Mouse (Mus musculus) limb, embryonic 12.5 days (tissue): ENCODE measurements around the gene Kcnn1. TPM values are rescaled to one million over a fixed set of nuclear protein-coding genes. Genes with fewer than 3 reads are reported as not detected.
A peak's percentile ranks its signal among the peaks of the same experiment; 100 is the strongest.

ENCODE experiments used
- ATAC-seq: fragments of 200-750 bp; cut with Nextera tagmentation; 2 replicates; pipeline ENCODE4 v1.8.0; 2017; ENCODE audit warnings: low read depth, moderate TSS enrichment; ENCODE audit not compliant: insufficient number of reproducible peaks, insufficient read depth, low FRiP score, low TSS enrichment
- H3K27ac ChIP-seq: fragments of 300-500 bp; sonication (generic); 2 replicates; pipeline ENCODE4 v1.5.1; 2016; ENCODE audit warnings: mild to moderate bottlenecking, moderate library complexity
- H3K27me3 ChIP-seq: fragments of 300-500 bp; sonication (generic); 2 replicates; pipeline ENCODE4 v1.6.1; 2016; ENCODE audit warnings: mild to moderate bottlenecking, moderate library complexity
- H3K36me3 ChIP-seq: fragments of 300-500 bp; sonication (generic); 2 replicates; pipeline ENCODE4 v1.6.1; 2016; ENCODE audit warnings: mild to moderate bottlenecking, moderate library complexity
- H3K4me1 ChIP-seq: fragments of 300-500 bp; sonication (generic); replicated peaks from 2 replicates; pipeline ENCODE4 v1.6.1; 2016
- H3K4me2 ChIP-seq: fragments of 300-500 bp; sonication (generic); 2 replicates; pipeline ENCODE4 v1.6.1; 2016; ENCODE audit warnings: mild to moderate bottlenecking, moderate library complexity
- H3K4me3 ChIP-seq: fragments of 300-500 bp; sonication (generic); replicated peaks from 2 replicates; pipeline ENCODE4 v1.5.1; 2016; ENCODE audit warnings: mild to moderate bottlenecking
- H3K9ac ChIP-seq: fragments of 300-500 bp; sonication (generic); replicated peaks from 2 replicates; pipeline ENCODE4 v1.6.1; 2016; ENCODE audit warnings: mild to moderate bottlenecking, moderate library complexity
- H3K9me3 ChIP-seq: fragments of 300-500 bp; sonication (generic); 2 replicates; pipeline ENCODE4 v1.6.1; 2016; ENCODE audit warnings: mild to moderate bottlenecking, moderate library complexity
- WGBS: fragments of 180-500 bp; shearing (Covaris S2); methylation state at CpG from one replicate; pipeline ENCODE4 v1.1.7; 2016; 5-methylcytosine and 5-hydroxymethylcytosine counted together
- polyA plus RNA-seq: library from polyadenylated mRNA; unstranded; fragments of >200 nt; fragmentation: Nextera tagmentation; extraction: Ambion mirVana; gene quantifications from 2 replicates; pipeline ENCODE4 v1.2.1, GENCODE M21; 2016

Gene Kcnn1
- polyA plus RNA-seq, 1 experiment from 2014 or later = 6.0 TPM

- no peaks in the 10 kb centered on the region for H3K36me3 ChIP-seq
- H3K4me2 ChIP-seq = no peak overlapping the region
- no peak overlapping the region for H3K4me3 ChIP-seq
- no peak for ATAC-seq
- no peak overlapping the region for H3K27ac ChIP-seq
- H3K4me1 ChIP-seq = peaks cover 17% of the 10 kb centered on the region
- no peak overlapping the region for H3K9ac ChIP-seq
- peaks cover 5% of the 10 kb centered on the region; the same call in 1 of the 2 replicates for H3K27me3 ChIP-seq
- WGBS = 54% methylated on average over 2 of the region's 2 CpGs
- no peaks in the 10 kb centered on the region for H3K9me3 ChIP-seq
Observed at GRCm38 (mm10) chr8:70878178-70878577, 15.1 kb upstream of the Kcnn1 start.

- Histone ChIP-seq H3K9me3 (no peaks in the 10 kb centered on the region), H3K9ac (no peak overlapping the region), H3K27ac (no peak overlapping the region), H3K36me3 (no peaks in the 10 kb centered on the region), H3K27me3 (peaks cover 5% of the 10 kb centered on the region; the same call in 1 of the 2 replicates), H3K4me2 (no peak overlapping the region), H3K4me3 (no peak overlapping the region), H3K4me1 (peaks cover 27% of the 10 kb centered on the region)
- no peak for ATAC-seq
- WGBS = 51% methylated on average over 4 of the region's 4 CpGs
Observed at GRCm38 (mm10) chr8:70876382-70876781, 13.3 kb upstream of the Kcnn1 start.

- no peak overlapping the region for H3K9ac ChIP-seq
- H3K27me3 ChIP-seq = peaks cover 5% of the 10 kb centered on the region; the same call in 1 of the 2 replicates
- peaks cover 13% of the 10 kb centered on the region for H3K4me1 ChIP-seq
- 91% methylated on average over 13 of the region's 13 CpGs for WGBS
- no peak overlapping the region for H3K27ac ChIP-seq
- no peak for ATAC-seq
- H3K4me3 ChIP-seq = 0 out of 2 replicates have a peak overlapping the region, but pooled peaks have one; percentile 89
- no peaks in the 10 kb centered on the region for H3K36me3 ChIP-seq
- H3K4me2 ChIP-seq = no peak overlapping the region
- no peaks in the 10 kb centered on the region for H3K9me3 ChIP-seq
Observed at GRCm38 (mm10) chr8:70874441-70874840, 11.4 kb upstream of the Kcnn1 start.

GRCm38 (mm10) chr8:70873364-70873985, 10.4 kb upstream of the Kcnn1 start, which contains the start of gene Ccdc124:
Gene Ccdc124 (minus strand): TSS chr8:70873935.
- ATAC-seq = peak; percentile 92
- Histone ChIP-seq H3K9ac (peak within 1 kb of the TSS; percentile 76), H3K4me2 (peak within 1 kb of the TSS; percentile 79), H3K27ac (peak within 1 kb of the TSS; percentile 88), H3K27me3 (peaks cover 5% of the 10 kb centered on the region; the same call in 1 of the 2 replicates), H3K9me3 (no peaks in the 10 kb centered on the region), H3K4me3 (peak within 1 kb of the TSS; percentile 89), H3K36me3 (no peaks in the 10 kb centered on the region), H3K4me1 (peaks cover 21% of the 10 kb centered on the region)
- 1% methylated on average over 46 of the region's 46 CpGs for WGBS

- no peaks in the 10 kb centered on the region for H3K27me3 ChIP-seq
- peaks cover 6% of the 10 kb centered on the region; the same call in 1 of the 2 replicates for H3K36me3 ChIP-seq
- ATAC-seq = no peak
- 7% methylated on average over 31 of the region's 31 CpGs for WGBS
- H3K9ac ChIP-seq = peak overlapping the region; percentile 76
- H3K4me1 ChIP-seq = peaks cover 27% of the 10 kb centered on the region
- peak overlapping the region; percentile 89 for H3K4me3 ChIP-seq
- peak overlapping the region; percentile 79 for H3K4me2 ChIP-seq
- peak overlapping the region; percentile 88 for H3K27ac ChIP-seq
- H3K9me3 ChIP-seq = no peaks in the 10 kb centered on the region
Observed at GRCm38 (mm10) chr8:70872643-70873363, 9.7 kb upstream of the Kcnn1 start.

GRCm38 (mm10) chr8:70871195-70871807, 8.2 kb upstream of the Kcnn1 start:
- Histone ChIP-seq H3K4me1 (peaks cover 33% of the 10 kb centered on the region), H3K27me3 (no peaks in the 10 kb centered on the region), H3K4me3 (no peak overlapping the region), H3K9me3 (no peaks in the 10 kb centered on the region), H3K4me2 (no peak overlapping the region), H3K27ac (no peak overlapping the region), H3K36me3 (peaks cover 10% of the 10 kb centered on the region; the same call in 1 of the 2 replicates), H3K9ac (no peak overlapping the region)
- WGBS = 86% methylated on average over 5 of the region's 5 CpGs
- ATAC-seq = no peak

- no peaks in the 10 kb centered on the region for H3K9me3 ChIP-seq
- H3K36me3 ChIP-seq = peaks cover 10% of the 10 kb centered on the region; the same call in 1 of the 2 replicates
- 0 out of 2 replicates have a peak overlapping the region, but pooled peaks have one; percentile 55 for H3K4me2 ChIP-seq
- no peak overlapping the region for H3K4me3 ChIP-seq
- WGBS = 46% methylated on average over 16 of the region's 16 CpGs
- no peaks in the 10 kb centered on the region for H3K27me3 ChIP-seq
- peak overlapping the region; percentile 69; the same call in 1 of the 2 replicates for H3K27ac ChIP-seq
- ATAC-seq = no peak
- H3K4me1 ChIP-seq = peaks cover 41% of the 10 kb centered on the region
- peak overlapping the region; percentile 47; the same call in 1 of the 2 replicates for H3K9ac ChIP-seq
Observed at GRCm38 (mm10) chr8:70869601-70870041, 6.6 kb upstream of the Kcnn1 start.

GRCm38 (mm10) chr8:70869199-70869571, 6.1 kb upstream of the Kcnn1 start:
- no peak for ATAC-seq
- Histone ChIP-seq H3K9me3 (no peaks in the 10 kb centered on the region), H3K4me3 (peak overlapping the region; percentile 29), H3K4me1 (peaks cover 46% of the 10 kb centered on the region), H3K4me2 (peak overlapping the region; percentile 55), H3K27me3 (0 out of 2 replicates have a peak, but pooled peaks cover 3% of the 10 kb centered on the region), H3K9ac (peak overlapping the region; percentile 47; the same call in 1 of the 2 replicates), H3K27ac (peak overlapping the region; percentile 69), H3K36me3 (peaks cover 10% of the 10 kb centered on the region; the same call in 1 of the 2 replicates)
- 38% methylated on average over 5 of the region's 5 CpGs for WGBS

- no peak for ATAC-seq
- H3K4me1 ChIP-seq = peaks cover 51% of the 10 kb centered on the region
- H3K4me3 ChIP-seq = peak overlapping the region; percentile 29
- peaks cover 10% of the 10 kb centered on the region; the same call in 1 of the 2 replicates for H3K36me3 ChIP-seq
- H3K27ac ChIP-seq = peak overlapping the region; percentile 69
- 15% methylated on average over 40 of the region's 40 CpGs for WGBS
- peak overlapping the region; percentile 47; the same call in 1 of the 2 replicates for H3K9ac ChIP-seq
- H3K27me3 ChIP-seq = peaks cover 8% of the 10 kb centered on the region; the same call in 1 of the 2 replicates
- peak overlapping the region; percentile 55 for H3K4me2 ChIP-seq
- H3K9me3 ChIP-seq = no peaks in the 10 kb centered on the region
Observed at GRCm38 (mm10) chr8:70868559-70869198, 5.6 kb upstream of the Kcnn1 start.

- peak overlapping the region; percentile 90 for H3K27ac ChIP-seq
- H3K4me1 ChIP-seq = peaks cover 57% of the 10 kb centered on the region
- peak overlapping the region; percentile 96; the same call in 1 of the 2 replicates for H3K4me2 ChIP-seq
- 89% methylated on average over 7 of the region's 7 CpGs for WGBS
- no peaks in the 10 kb centered on the region for H3K9me3 ChIP-seq
- H3K4me3 ChIP-seq = peak overlapping the region; percentile 55; the same call in 1 of the 2 replicates
- peaks cover 29% of the 10 kb centered on the region for H3K27me3 ChIP-seq
- peaks cover 10% of the 10 kb centered on the region; the same call in 1 of the 2 replicates for H3K36me3 ChIP-seq
- no peak for ATAC-seq
- H3K9ac ChIP-seq = no peak overlapping the region
Observed at GRCm38 (mm10) chr8:70866566-70866965, 3.5 kb upstream of the Kcnn1 start.
